Mouse (Mus musculus) MEL (cell line): ENCODE results near the gene Prkci.

Source experiments
- CTCF ChIP-seq, 3 experiments: IDR thresholded peaks in 2 of 3; conservative IDR thresholded peaks in 1 of 3; 2 replicates each; pipeline ENCODE4 v1.5.1; 2011 to 2012; ENCODE audit warnings: low read length in 3 of 3, low read depth in 2 of 3, mild to moderate bottlenecking in 2 of 3, improper control_type of control experiment in 1 of 3, inconsistent platforms in 1 of 3, mixed read lengths in 1 of 3, moderate library complexity in 1 of 3; ENCODE audit not compliant: control insufficient read depth in 1 of 3, insufficient read depth in 1 of 3, poor library complexity in 1 of 3, severe bottlenecking in 1 of 3
- EP300 ChIP-seq, 2 experiments: IDR thresholded peaks; 2 replicates each; pipeline ENCODE4 v1.6.1; 2011; ENCODE audit warnings: improper control_type of control experiment in 2 of 2, low read length in 2 of 2, low read depth in 1 of 2, mild to moderate bottlenecking in 1 of 2
- ETS1 ChIP-seq: IDR thresholded peaks from 2 replicates; pipeline ENCODE4 v1.6.1; 2012; ENCODE audit warnings: low read depth, mild to moderate bottlenecking, inconsistent platforms, low read length, improper control_type of control experiment, moderate library complexity
- GABPA ChIP-seq: IDR thresholded peaks from 2 replicates; pipeline ENCODE4 v1.6.1; 2012; ENCODE audit warnings: low read depth, mild to moderate bottlenecking, inconsistent platforms, low read length, improper control_type of control experiment, moderate library complexity
- HCFC1 ChIP-seq: IDR thresholded peaks from 2 replicates; pipeline ENCODE4 v1.6.1; 2012; ENCODE audit warnings: low read depth, mild to moderate bottlenecking, inconsistent platforms, low read length, improper control_type of control experiment, moderate library complexity
- MAX ChIP-seq: IDR thresholded peaks from 2 replicates; pipeline ENCODE4 v1.6.1; 2011; ENCODE audit warnings: low read length, improper control_type of control experiment
- MEF2A ChIP-seq: IDR thresholded peaks from 2 replicates; pipeline ENCODE4 v1.6.1; 2014; ENCODE audit warnings: low read depth, mild to moderate bottlenecking, inconsistent platforms, low read length, improper control_type of control experiment; ENCODE audit not compliant: poor library complexity, insufficient replicate concordance, severe bottlenecking; ENCODE audit errors: extremely low read depth
- MYB ChIP-seq: IDR thresholded peaks from 2 replicates; pipeline ENCODE4 v1.6.1; 2011; ENCODE audit warnings: mild to moderate bottlenecking, low read depth, low read length, improper control_type of control experiment
- ZC3H11A ChIP-seq: IDR thresholded peaks from 2 replicates; pipeline ENCODE4 v1.6.1; 2012; ENCODE audit warnings: low read depth, mild to moderate bottlenecking, inconsistent platforms, low read length, improper control_type of control experiment

DNA sequence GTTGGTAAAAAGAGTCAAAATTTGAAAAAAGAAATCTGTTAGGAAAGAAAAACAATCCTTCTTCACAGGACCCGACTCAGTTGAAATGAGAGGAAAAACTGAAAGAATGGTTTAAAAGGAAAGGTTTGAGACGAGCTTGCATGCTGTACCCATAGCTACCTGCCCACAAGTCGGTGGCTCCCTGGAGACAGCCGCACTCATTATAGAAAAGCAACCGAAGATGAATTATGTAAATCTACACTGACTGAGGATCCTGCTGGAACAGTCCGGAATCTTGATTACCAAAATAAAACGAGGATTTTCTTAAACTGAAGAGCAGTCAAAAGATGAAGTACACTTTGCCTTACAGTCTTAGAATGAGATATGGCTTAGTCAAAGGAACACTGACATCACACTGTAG lies 72.9 kb downstream of the Prkci start:
- TF ChIP-seq MYB (no peak), HCFC1 (no peak), ZC3H11A (no peak), EP300 (IDR thresholded peaks at IDR 0.05; ENCODE audit: low read depth in 1 of 2, low read length in 2 of 2) (no peak), ETS1 (no peak), MEF2A (no peak), CTCF (IDR thresholded peaks at IDR 0.05 in 2 of 3, conservative IDR thresholded peaks at IDR 0.05 in 1 of 3; ENCODE audit: control insufficient read depth in 1 of 3, insufficient read depth in 1 of 3, low read depth in 2 of 3, low read length in 3 of 3, poor library complexity in 1 of 3, severe bottlenecking in 1 of 3) (no peak), MAX (no peak), GABPA (no peak)
